Mouse (Mus musculus) megakaryocyte progenitor cell, adult 5-6 weeks (primary cell): Measurements from ENCODE around the gene Zmiz1. TPM values are rescaled to one million over a fixed set of nuclear protein-coding genes. Genes with fewer than 3 reads are reported as not detected.

Source experiments
- total RNA-seq, 2 experiments: library from RNA; stranded (forward) in 1 of 2; stranded (reverse) in 1 of 2; fragments of 157-497, 149-512 nt in 1 of 2; fragments of 200-1000 nt in 1 of 2; gene quantifications; 2 replicates each; pipeline versions ENCODE4 v1.2.3 to v1.2.4; 2015 to 2017

Zmiz1 gene
- total RNA-seq, 2 experiments from 2014 or later: 8.2 to 70.0 TPM

Other genes starting within 250 kb of the Zmiz1 start
- gene Ppif, start 235.0 kb downstream of the Zmiz1 start, total RNA-seq (2015): 87.8 and 114 TPM in 2 replicates
- 20.4 and 31.9 TPM in 2 replicates for gene Ppif, start 235.0 kb downstream of the Zmiz1 start, total RNA-seq (2017)